Mouse (Mus musculus): ENCODE data around the gene Foxe1.

Gene Foxe1

DNA sequence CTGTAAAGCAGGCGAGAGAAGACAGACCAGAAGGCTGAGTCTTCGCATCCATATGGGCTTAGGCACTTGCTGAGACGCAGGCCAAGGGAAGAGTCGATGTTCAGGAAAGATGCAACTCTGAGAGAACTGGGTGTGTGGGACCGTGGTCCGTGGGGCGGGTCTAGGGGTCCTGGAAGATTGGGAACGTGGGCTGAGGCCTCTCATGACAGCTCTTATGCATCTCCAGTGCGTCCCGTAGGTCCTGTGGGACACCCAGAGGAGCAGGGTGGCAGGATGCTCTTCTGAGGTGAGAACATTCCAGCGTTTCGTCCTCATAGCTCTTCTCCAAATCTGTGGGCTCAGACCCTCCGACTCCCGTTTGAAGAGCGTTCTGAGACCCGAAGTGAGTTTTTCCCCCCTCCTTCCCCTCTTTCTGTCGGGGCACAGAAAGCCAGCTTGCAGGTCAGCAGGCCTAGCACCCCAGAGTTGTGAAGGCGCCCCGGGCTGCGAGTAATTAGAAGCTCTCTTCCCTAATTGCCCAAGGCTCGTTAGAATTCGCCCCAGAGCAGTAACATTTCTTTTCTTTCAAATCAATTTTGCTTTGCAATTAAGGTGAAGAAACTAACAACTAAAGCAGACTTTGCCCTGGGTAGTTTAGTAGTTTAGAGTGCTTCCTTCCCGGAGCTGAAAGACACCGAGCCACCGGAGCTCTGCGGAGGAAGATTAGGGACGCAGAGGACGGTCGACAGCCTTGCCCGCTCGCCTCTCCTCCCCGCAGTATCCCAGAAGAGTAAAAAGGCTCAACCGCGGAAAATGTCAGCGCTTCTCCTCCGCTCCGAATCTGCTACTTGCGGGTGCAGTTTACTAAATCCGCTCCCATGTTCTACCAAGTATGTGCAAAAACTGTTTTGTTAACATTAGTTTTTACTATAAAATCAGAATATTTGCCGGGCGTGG, 4.4 kb downstream of the Foxe1 start:
- no peak for DNase-seq (ENCODE audit: low spot score in 2 of 2)

DNA sequence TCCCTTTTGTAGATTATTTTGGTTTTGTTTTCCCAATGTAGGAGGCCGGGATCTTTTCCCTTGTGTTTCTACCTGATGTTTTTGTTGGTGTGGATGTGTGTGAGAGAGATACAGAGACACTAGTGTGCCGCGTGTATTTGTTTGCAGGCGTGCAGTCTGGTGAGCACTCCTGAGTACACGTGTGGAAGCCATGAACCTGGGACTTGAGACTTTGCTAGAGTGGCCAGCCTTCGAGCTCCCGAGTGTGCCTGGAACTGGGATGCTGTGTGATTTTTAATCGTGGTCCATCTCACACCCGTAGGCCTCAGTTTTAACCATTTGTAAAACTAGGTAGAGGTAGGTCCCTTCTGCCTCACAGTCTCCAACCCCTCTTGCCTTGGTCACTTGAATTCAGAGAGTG, 5.5 kb downstream of the Foxe1 start:
- no peak for DNase-seq (ENCODE audit: low spot score in 2 of 2)

DNA sequence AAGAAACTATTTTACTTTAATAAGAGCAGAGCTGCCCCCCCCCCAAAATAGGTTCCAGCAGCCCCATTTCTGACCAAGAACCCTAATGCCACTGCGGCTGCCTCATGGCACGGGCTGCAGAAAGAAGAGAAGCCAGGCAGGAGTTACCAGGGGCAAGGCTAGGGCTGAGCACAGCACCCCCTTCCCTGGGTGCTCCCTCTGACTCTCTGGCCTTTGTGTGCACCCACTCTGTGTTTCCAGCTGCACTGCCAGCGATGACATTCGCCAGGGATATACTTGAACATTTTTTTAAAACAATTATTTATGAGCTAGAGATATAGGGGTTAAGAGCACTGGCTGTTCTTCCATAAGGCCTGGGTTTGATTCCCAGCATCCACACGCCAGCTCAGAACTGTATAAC, 6.1 kb downstream of the Foxe1 start:
- no peak for DNase-seq (ENCODE audit: low spot score in 2 of 2)

DNA sequence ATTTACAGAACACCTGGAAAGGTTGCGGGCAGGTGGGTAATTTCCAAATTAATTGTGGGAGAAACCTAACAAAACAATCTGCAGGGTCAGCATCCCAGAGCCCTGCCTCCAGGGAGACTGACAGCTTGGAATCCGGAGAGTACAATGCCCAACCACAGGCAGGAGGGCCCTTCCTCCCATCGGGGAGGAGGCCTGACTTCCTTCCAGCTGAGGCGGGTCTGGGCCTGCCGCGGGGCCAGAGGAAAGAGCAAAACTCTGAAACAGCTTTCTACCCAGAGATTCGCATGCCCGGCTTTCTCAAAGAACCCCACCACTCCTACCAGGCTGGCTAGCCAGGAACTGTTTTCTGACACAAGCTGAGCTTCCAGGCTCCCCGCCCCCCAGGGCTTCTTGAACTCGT, 9.6 kb downstream of the Foxe1 start:
- no peak for DNase-seq (ENCODE audit: low spot score in 2 of 2)

DNA sequence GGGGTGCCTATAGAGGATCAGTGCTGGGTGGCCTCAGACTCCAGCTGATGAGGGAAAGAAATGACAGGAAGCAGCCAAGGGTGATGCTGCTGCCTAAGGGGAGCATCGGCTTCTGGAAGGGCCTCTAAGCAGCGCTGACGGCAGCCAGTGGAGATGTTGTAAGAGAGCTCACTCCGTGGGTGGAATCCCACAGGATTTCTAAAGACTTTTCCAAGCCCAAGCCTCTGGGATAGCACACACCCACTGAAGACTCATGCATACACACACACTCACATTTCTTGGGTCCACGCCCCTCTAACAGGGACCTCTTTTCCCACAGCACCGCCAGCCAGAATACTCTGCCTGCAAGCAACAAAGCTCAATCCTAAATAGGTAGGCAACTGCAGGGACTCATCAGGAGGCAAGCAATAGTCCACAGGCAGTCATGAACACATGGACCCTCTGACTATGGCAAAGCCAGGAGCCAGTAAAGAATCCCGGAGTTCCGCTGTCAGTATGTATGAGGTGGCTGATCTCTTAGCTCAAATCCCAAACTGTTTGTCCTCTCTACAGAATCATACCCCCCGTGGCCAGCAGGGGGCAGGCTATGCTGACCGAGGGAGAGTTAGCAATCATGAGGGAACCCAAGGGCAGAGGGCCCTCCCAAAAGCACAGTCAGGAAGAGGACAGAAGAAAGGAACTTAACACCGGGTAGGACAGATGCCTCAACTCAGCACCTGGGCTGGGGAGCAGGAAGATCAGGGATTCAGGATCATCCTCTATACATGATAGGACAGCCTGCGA, 13.1 kb downstream of the Foxe1 start:
- peak; percentile 25 to 51 for DNase-seq (ENCODE audit: low spot score in 2 of 2)

DNA sequence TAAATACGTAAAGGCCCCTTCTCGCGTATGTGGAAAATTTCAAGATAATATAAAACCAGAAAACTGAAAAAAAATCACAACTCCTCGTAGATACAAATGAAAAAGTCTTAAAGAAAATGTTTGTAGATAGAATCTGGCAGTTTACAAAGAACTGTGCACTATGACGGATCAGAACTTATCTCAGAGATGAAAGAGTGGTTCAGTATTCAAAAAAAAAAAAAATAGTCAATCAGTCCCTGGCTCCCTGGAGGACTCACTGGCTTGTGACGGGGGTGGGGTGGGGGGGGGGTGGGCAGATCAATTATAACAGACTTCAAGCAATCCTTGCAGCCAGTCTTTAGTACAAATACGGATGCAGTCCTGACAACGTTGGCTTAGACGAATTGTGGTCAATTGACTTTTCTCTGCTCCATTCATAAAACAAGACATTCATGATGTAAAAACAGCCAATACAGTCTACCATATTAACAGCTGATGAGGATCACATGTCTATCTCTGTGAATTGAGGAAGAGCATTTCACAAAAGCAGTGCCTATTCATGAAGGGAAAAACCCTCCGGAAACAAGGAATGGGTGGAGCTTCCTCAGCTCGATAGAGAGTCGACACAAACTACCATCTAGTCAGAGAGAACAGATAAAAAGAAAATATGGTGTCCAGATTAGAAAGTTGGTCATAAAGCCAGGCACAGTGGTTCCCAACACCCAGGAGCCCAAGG, 16.3 kb downstream of the Foxe1 start:
- peak in 1 of 2 experiments; percentile 26 for DNase-seq (ENCODE audit: low spot score in 2 of 2)

DNA sequence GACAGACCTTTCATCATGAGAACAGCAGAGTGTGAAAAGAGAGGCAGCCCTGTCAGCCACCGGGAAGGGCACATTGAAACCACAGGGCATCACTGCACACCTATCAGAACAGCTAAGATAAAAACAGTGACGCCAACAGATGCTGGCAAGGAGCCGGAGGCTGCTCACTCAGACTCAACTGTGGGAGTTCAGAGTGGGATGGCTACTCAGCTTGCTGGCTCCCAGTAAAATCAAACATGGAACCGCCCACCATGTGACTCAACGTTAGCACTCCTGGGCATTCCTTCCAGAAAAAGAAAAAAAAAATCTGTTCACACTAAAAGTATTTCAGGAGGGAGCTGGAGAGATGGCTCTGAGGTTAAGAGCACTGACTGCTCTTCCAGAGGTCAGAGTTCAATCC, 17.8 kb downstream of the Foxe1 start:
- DNase-seq (ENCODE audit: low spot score in 2 of 2) = no peak

DNA sequence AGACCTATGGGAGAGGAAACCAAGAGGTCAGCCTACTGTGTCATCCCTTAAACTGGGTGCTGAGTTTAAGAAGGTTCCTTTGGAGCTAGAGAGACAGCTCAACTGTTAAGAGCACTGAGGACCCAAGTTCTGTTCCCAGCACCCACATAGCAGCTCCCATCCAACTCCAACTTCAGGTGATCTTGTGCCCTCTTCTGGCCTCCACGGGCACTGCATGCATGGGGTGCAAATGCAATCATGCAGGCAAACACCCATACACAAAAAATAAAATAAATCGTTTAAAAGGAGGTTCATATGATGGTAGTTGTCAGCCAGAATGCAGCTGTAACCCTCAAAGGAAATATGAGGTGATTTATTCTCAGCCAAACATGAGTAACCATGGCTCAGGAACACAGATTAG, 21.0 kb downstream of the Foxe1 start:
- DNase-seq (ENCODE audit: low spot score in 2 of 2) = no peak

DNA sequence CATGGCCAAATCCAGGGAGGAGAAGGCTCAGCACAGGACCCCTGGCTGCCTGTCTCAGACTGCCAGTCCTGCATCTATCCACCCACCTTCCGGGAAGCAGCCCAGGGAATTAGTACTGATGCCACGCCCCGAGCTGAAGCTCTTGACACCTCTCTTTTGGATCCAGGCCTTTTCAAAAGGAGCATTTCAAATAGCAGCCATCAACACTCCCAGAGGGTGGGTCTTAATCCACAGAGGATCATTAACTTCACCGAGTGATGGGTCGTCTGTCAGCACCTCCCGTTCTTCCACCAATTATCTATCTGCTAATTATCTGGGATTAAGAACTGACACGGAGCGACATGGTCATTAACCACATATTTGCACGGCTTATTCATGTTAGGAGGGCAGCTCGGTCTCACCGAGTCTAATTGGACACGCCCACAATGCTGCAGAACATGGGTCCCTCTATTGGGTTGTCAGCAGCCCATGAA, 24.1 kb downstream of the Foxe1 start:
- DNase-seq (ENCODE audit: low spot score in 2 of 2) = no peak

DNA sequence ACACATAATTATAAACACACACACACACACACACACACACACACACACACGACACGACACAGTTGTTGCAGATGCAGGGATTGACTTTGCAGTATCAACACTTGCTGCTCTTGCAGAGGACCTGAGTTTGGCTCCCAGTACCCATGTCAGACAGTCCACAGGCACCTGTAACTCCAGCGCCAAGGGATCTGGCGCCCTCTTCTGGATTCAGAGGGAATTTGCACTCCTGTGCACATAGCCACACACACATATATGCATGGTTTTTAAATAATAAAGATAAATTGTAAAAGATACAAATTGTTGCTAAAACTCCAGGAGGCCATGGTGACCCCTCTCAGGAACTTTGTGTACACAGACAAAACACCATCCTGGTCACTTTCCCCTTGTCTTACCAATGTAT, 25.7 kb downstream of the Foxe1 start:
- no peak for DNase-seq (ENCODE audit: low spot score in 2 of 2)

DNA sequence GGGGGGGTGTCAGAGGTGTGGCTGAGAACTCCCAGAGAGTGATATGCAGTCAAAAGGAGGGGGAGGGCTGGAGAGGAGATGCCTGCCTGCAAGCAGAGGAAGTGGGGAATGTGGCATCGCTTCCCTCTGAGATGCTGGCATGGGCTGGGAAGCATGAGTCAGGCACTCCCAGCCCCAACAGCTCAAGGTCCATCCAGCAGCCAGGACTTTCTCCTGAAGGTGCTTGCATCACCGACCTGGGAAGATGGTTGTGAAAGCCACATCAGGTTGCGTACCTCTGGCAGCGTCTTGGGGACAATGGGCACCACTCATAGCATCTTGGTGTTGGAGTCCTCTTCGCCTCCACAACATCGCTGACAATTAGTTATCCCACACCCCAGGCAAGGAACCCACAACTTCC, 27.0 kb downstream of the Foxe1 start:
- DNase-seq (ENCODE audit: low spot score in 2 of 2) = no peak

DNA sequence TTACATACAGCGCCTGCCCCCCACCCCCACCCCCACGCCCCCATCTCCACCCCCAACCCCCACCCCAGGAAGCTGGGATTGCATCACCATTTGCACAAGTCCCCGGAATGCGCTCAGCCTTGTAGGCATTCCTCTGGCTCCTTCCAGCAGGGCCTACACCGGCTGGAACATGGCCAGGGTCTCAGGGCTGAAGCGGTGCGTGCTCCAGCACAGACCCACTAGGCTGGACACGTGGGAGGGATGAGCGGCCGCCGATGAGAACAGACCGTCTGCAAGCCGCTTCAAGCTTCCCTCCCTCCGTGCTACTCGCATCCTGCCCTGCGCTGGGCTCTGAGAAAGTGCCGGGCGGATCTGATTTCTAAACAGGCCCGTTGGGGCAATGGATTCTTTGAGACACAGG, 27.6 kb downstream of the Foxe1 start:
- DNase-seq (ENCODE audit: low spot score in 2 of 2) = no peak

DNA sequence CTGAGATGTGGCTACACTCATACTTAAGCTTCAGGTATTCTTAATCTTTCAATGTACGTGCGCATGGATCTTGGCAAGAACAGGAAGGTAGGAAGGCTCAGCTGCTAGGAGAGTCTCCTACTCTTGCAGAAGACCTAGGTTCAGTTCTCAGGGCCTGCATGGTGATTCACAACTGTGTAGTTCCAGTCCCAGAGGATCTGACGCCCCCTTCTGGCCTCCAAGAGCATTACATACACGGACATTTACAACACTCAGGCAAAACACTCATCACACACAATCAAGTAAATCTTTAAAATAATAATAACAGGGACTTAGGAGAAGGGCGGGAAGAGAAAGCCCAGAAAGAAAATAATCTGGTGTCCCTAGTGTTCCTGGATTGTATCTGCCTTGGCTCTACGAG, 31.0 kb downstream of the Foxe1 start:
- peak; percentile 30 to 57 for DNase-seq (ENCODE audit: low spot score in 2 of 2)

DNA sequence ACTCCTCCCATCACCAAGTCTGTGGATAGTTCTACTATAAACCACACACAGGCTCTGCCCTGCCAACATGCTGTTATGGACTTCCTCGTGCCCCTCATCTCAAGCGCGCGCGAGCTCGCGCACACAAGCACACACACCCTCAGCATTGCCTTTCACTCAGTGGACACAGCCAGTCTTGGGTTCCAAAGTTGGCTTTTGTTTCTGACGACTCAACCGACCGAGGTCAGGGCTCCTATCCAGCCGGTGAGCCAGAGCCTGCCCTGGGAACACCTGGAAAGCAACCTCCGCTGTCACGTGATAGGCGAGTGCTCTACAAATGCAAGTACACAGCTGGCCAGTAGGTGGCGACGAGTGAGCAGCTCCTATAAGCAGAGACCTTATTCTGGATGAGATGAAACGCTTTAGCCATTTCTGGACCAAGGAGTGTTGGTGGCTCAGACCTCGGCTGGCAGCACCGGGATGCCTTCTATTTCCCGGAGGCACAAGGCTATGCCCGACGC, 31.5 kb downstream of the Foxe1 start:
- DNase-seq (ENCODE audit: low spot score in 2 of 2) = peak; percentile 60 to 77

DNA sequence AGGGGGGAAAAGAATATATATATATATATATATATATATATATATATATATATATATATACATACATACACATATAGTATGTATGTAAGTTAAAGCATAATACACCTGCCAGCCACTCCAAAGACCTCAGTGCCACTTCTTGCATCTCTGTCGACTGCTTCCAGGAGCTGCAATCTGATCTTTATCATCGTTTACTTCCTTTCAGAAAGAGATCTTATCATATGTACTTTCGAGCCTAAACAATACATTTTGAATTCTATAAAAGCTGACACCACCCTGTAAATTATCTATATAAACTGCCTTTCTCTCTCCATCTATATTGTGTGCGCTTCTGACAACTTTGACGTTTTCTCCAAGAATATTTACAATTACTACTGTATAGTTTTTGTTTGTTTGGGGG, 45.1 kb downstream of the Foxe1 start:
- no peak for DNase-seq (ENCODE audit: low spot score in 2 of 2)

DNA sequence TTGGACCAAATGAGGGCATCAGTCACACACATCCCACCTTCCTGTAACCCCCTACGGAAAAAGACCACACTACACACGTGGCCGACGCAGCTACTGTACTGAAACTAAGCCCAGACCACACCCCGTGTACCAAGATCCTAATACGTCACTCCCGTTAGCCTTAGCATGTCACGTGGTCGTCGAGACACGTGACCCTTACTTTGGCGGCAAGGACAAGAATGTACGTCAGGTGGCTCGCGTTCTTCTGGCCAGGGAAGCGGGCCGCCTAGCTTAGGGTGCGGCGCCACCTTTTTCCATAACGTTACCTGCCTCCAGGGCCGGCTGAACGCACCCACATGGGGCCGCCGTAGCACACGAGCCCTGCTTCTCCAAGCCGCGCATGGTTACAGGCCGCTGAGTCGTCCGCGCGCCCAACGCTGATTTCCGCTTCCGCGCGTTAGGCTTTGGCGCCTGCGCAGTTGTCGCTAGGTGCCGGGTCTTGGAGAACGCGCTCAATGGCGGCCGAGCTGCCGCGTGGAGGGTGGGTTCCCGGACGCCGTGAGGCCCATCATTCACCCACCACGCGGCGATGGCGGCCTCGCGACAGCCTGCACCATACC, 45.7 kb downstream of the Foxe1 start, which contains the start of gene Trmo:
Trmo (minus strand) TSS at position 425 of the 599 bp plus-strand sequence.
- peak; percentile 93 to 94 for DNase-seq (ENCODE audit: low spot score in 2 of 2)

DNA sequence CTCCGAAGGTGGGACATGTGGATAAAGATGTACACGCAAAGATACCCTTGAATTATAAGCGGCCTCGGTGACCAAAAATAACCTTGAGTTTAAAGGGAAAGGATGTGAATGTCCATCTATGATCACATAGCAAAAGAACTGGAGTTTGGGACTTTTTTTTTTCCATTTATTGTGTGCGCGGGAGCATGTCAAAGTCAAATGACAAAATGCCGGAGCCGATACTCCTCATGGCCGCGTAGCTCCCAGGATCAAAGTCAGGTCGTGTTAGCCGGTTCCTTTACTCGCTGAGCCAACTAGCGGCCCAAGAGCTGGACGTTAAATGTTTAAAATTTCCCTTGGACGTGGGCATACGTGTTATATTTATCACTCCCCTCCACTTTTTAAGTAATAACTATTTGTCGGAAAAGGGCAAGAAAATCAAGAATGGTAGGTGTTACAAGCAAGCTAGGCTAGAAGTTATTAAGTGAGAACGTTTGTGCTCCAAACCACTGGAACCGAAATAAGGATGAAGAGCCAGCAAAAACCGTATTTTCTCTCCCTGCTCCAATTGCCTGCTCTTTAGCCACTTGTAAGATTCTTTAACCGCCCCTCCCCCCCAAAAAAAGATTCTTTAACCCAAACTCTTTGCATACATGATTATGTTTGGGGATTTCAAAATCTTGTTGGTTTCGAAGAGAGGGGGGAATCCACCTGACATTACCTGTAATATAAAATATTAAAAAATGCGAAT, 46.4 kb downstream of the Foxe1 start:
- no peak for DNase-seq (ENCODE audit: low spot score in 2 of 2)

DNA sequence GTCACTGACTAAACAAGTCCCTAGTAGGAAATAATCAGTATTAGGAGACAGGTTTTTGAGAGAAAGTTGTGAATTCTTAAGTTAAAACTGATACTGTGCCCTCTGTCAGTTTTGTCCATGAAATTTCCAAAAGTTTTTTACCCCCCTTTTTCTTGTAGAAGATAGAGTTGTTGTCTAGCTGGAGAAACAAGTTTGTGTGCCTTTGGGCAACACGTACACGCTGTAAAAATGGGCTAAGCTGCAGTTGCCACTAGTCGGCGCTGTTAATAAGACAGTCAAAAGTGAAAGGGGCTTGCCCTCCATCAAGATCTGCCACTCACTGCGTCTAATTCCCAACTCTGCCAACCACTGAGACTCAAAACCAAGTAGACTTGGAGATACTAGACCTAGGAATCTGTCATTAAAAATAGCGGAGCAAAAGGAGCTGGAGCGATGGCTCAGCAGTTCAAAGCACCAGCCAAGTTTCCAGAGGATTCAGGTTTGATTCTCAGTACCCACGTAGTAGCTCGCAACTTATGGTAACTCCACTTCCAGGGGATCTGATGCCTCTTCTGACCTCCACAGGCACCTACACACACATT, 47.1 kb downstream of the Foxe1 start:
- peak; percentile 84 to 88 for DNase-seq (ENCODE audit: low spot score in 2 of 2)

DNA sequence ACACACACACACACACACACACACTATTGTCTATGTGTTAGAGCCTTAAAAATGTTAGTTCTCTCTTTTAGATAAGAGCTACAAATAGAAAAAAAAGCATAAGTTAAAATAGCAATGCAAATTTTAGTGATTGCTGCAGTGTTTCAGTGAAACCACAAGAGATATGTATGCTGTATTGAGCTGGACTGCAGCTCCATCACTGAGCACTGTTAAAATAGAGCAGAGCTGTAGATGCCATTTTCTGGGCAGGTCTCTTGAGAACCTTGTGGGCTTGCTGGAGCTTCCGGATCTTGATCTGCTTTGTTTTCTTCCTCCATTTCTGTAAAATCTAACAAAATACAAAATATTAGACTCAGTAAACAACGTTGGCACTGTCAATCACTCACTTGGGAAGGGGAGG, 51.0 kb downstream of the Foxe1 start:
- DNase-seq (ENCODE audit: low spot score in 2 of 2) = no peak

DNA sequence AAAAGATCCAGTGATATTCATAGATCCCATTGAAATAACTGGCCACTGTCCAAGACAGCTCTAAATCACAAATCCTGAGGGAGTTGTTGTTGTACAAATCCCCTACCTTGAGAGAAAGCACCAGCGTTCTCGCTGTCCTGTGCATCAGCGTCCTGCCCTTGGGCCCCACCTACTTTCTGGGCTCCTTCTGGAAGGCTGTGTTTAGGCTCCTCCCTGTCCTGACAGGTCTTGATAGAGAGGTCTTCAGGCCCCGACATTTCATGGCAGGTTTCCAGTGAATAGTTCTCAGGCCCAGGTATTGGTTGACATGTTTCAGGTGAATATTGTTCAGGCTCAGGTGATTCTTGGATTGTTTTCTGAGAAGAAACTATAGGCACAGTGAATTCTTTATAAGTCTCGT, 52.3 kb downstream of the Foxe1 start:
- no peak for DNase-seq (ENCODE audit: low spot score in 2 of 2)
